Mouse (Mus musculus) lung, embryonic 15.5 days (tissue): Measurements from ENCODE around the gene Scgb2b24. TPM values are rescaled to one million over a fixed set of nuclear protein-coding genes. Genes with fewer than 3 reads are reported as not detected.

Experiments used
- ATAC-seq: fragments of 200-750 bp; cut with Nextera tagmentation; 2 replicates; pipeline ENCODE4 v1.8.0; 2017; ENCODE audit warnings: moderate number of reproducible peaks, borderline replicate concordance; ENCODE audit not compliant: low FRiP score, low TSS enrichment; ENCODE audit errors: extremely low read depth
- H3K27ac ChIP-seq: fragments of 300-500 bp; sonication (generic); 2 replicates; pipeline ENCODE4 v1.5.1; 2015; ENCODE audit warnings: moderate library complexity, mild to moderate bottlenecking, inconsistent platforms
- H3K27me3 ChIP-seq: fragments of 300-500 bp; sonication (generic); 2 replicates; pipeline ENCODE4 v1.6.1; 2015; ENCODE audit warnings: inconsistent platforms
- H3K36me3 ChIP-seq: fragments of 300-500 bp; sonication (generic); 2 replicates; pipeline ENCODE4 v1.6.1; 2015; ENCODE audit warnings: inconsistent platforms
- H3K4me1 ChIP-seq: fragments of 300-500 bp; sonication (generic); 2 replicates; pipeline ENCODE4 v1.6.1; 2015; ENCODE audit warnings: inconsistent platforms
- H3K4me2 ChIP-seq: fragments of 300-500 bp; sonication (generic); 2 replicates; pipeline ENCODE4 v1.6.1; 2015; ENCODE audit warnings: inconsistent platforms, mild to moderate bottlenecking, moderate library complexity
- H3K4me3 ChIP-seq: fragments of 300-500 bp; sonication (generic); 2 replicates; pipeline ENCODE4 v1.5.1; 2015; ENCODE audit warnings: mild to moderate bottlenecking, inconsistent platforms
- H3K9ac ChIP-seq: fragments of 300-500 bp; sonication (generic); 2 replicates; pipeline ENCODE4 v1.6.1; 2015; ENCODE audit warnings: inconsistent platforms
- H3K9me3 ChIP-seq: fragments of 300-500 bp; sonication (generic); 2 replicates; pipeline ENCODE4 v1.6.1; 2016; ENCODE audit warnings: inconsistent platforms
- WGBS: fragments of 180-500 bp; shearing (Covaris S2); methylation state at CpG from one replicate; pipeline ENCODE4 v1.1.7; 2015; 5-methylcytosine and 5-hydroxymethylcytosine counted together
- polyA plus RNA-seq: library from polyadenylated mRNA; unstranded; fragments of >200 nt; fragmentation: Nextera tagmentation; extraction: Ambion mirVana; gene quantifications from 2 replicates; pipeline ENCODE4 v1.2.1, GENCODE M21; 2015

The Scgb2b24 gene
- not detected in 2 replicates for polyA plus RNA-seq

DNA sequence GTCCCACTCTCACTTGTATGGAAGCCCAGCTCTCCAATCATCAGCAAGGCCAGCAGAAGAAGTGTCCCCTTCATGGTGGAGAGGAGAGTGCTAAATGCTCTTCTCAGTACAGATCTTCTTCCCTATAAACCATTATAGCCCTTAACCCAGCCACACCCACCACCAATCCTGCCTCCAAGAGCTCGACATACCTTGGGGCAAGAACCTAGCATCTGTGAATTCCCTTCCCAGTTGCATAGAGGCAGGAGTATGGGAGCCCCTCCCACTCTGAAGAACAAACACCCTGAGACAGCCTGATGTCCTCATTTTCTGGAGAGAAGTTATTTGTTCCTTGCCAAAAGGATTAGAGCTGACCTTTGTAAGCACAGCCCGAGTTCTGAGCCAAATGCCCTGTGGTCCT lies at the start of gene Scgb2b24:
Gene Scgb2b24 (minus strand): TSS at position 101 of the 400 bp plus-strand sequence.
- Histone ChIP-seq H3K9me3 (peaks cover 14% of the 10 kb centered on the region), H3K27me3 (no peaks in the 10 kb centered on the region), H3K4me1 (no peaks in the 10 kb centered on the region), H3K4me2 (no peak within 1 kb of the TSS), H3K4me3 (no peak within 1 kb of the TSS), H3K27ac (no peak within 1 kb of the TSS), H3K9ac (no peak within 1 kb of the TSS), H3K36me3 (no peaks in the 10 kb centered on the region)
- 72% methylated on average over 2 of the region's 2 CpGs for WGBS
- no peak for ATAC-seq

DNA sequence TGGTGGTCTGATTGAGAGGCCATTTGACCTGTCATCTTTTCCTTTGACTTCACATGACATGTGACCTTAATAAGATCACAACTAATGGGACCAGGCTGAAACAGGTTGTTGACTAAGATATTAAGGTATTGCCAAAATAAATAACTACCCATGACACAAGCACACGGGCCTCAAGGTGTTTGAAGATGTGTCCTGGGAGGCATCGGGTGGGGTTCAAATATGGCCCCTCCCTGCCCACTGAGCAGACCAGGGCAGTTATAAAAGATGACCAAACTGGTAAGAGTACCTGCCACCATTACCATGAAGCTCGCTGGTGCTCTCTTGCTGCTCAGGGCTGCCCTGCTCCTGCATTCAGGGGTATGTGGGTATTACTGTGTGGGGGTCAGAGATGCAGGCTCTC lies 4.4 kb upstream of the Scgb2b24 start, which contains the start of gene Scgb1b24:
Gene Scgb1b24 (plus strand): TSS at position 301 of the 400 bp plus-strand sequence.
- Histone ChIP-seq H3K4me3 (no peak within 1 kb of the TSS), H3K27me3 (no peaks in the 10 kb centered on the region), H3K36me3 (no peaks in the 10 kb centered on the region), H3K9me3 (peaks cover 10% of the 10 kb centered on the region; the same call in 1 of the 2 replicates), H3K4me2 (no peak within 1 kb of the TSS), H3K4me1 (no peaks in the 10 kb centered on the region), H3K9ac (no peak within 1 kb of the TSS), H3K27ac (no peak within 1 kb of the TSS)
- 78% methylated on average over 3 of the region's 3 CpGs for WGBS
- no peak for ATAC-seq

DNA sequence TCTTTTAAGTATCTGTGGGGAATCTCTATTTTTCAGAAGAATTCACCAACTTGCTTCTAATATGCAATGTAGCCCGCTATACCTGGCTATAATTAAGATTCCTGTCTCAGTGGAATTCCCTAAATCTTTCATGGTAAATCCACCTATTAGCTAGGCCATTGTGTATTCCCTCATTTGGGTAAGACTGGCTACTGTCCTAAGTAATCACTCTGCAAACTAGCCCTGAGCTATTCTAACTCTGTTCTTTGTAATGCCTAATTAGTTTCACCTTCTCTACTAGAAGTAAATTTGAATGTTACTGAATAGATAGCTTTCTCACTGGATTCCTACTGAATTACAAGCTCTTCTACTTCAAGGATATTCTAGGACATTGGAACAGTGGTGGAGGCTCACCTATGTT lies 49.2 kb downstream of the Scgb2b24 start:
- no peak overlapping the region for H3K27ac ChIP-seq
- H3K4me3 ChIP-seq: no peak overlapping the region
- 11% methylated on average over 1 of the region's 1 CpGs for whole genome bisulfite sequencing
- H3K4me2 ChIP-seq: no peak overlapping the region
- H3K9ac ChIP-seq: no peak overlapping the region
- no peak for ATAC-seq
- no peaks in the 10 kb centered on the region for H3K4me1 ChIP-seq
- H3K27me3 ChIP-seq: no peaks in the 10 kb centered on the region
- H3K36me3 ChIP-seq: no peaks in the 10 kb centered on the region
- H3K9me3 ChIP-seq: peaks cover 4% of the 10 kb centered on the region

Other genes with a start within 250 kb of the Scgb2b24 start
- gene Scgb2b21, start 218.9 kb downstream of the Scgb2b24 start, polyA plus RNA-seq: not detected in 2 replicates
- gene Scgb1b24, start 4.5 kb upstream of the Scgb2b24 start, polyA plus RNA-seq: not detected in 2 replicates
- not detected in 2 replicates for gene Scgb2b26, start 205.7 kb upstream of the Scgb2b24 start, polyA plus RNA-seq